Mouse (Mus musculus) adrenal gland, adult 2 months (tissue): Measurements from ENCODE around the gene Polr2c. TPM values are rescaled to one million over a fixed set of nuclear protein-coding genes. Genes with fewer than 3 reads are reported as not detected.
"Not testable (repeated sequence)": the region's sequence is repeated elsewhere in the genome, so short reads cannot be mapped to it uniquely, and the experiment has no call there.

Experiments
- DNase-seq: peaks from one replicate; pipeline ENCODE4 v3.0.0; 2021
- polyA plus RNA-seq: library from polyadenylated mRNA; depleted of rRNA; stranded (reverse); fragments of >200 nt; gene quantifications from 2 replicates; pipeline ENCODE4 v1.2.3, GENCODE M21; 2012
- total RNA-seq, 2 experiments: library from RNA; stranded (reverse); gene quantifications; 2 replicates each; pipeline ENCODE4 v1.2.3; 2021

The Polr2c gene
- total and polyA plus RNA-seq, 3 experiments: 54.5 to 68.0 (median 66.6) TPM

- peak; percentile 90 for DNase-seq
These were observed 18.6 kb upstream of the Polr2c start for GRCm38 (mm10) chr8:94838600-94838999.

DNA sequence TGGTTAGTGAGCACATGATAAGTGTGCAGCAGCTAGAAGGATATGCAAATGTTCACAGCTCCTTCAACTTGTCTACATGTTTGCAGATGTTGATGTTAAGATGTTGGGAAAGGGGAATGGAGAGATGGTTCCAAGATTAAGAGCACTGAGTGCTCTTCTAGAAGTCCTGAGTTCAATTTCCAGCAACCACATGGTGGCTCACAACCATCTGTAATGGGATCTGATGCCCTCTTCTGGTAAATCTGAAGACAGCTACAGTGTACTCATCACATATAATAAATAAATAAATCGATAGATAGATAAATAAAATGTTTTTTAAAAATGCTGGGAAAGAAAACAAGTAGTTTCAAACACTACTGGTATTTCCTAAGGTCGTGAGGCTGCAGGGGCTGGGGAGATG, 16.1 kb upstream of the Polr2c start:
- DNase-seq: no peak

- DNase-seq: no peak
These were observed 7.2 kb upstream of the Polr2c start for GRCm38 (mm10) chr8:94850049-94850448.

GRCm38 (mm10) chr8:94854761-94855160, 2.5 kb upstream of the Polr2c start:
- not testable (repeated sequence) for DNase-seq

- no peak for DNase-seq
These were observed 272 bp upstream of the Polr2c start for GRCm38 (mm10) chr8:94857011-94857345.

- DNase-seq: peak; percentile 62
These were observed 4.2 kb downstream of the Polr2c start for GRCm38 (mm10) chr8:94861352-94861910.

DNA sequence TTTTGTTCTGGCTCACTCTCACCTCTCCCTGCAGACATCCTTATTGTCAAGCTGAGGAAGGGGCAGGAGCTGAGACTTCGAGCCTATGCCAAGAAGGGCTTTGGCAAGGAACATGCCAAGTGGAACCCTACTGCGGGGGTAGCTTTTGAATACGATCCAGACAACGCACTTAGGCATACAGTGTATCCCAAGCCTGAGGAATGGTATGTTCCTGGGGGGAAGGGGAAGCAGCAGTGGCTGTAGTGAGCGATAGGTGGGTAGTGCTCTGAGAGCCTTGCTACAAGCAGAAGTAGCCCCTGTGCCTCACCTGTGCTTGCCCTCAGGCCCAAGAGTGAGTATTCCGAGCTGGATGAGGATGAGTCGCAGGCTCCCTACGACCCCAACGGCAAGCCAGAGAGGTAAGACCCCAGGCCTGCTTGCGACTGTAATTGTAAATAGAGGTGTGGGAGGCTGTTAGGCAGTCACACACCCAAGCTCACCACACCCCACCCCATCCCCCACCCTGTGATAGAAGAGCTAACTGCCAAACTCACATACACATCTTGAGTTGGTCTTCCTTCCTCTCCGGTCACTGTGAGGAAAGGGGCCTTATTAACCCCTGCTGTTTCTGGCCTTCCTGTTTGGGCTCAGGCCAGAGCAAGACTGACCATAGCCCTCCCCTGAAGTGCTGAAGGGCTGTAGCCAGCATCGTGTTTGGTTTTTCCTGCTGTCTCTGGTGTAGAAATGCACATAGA, 5.4 kb downstream of the Polr2c start:
- DNase-seq: no peak

DNA sequence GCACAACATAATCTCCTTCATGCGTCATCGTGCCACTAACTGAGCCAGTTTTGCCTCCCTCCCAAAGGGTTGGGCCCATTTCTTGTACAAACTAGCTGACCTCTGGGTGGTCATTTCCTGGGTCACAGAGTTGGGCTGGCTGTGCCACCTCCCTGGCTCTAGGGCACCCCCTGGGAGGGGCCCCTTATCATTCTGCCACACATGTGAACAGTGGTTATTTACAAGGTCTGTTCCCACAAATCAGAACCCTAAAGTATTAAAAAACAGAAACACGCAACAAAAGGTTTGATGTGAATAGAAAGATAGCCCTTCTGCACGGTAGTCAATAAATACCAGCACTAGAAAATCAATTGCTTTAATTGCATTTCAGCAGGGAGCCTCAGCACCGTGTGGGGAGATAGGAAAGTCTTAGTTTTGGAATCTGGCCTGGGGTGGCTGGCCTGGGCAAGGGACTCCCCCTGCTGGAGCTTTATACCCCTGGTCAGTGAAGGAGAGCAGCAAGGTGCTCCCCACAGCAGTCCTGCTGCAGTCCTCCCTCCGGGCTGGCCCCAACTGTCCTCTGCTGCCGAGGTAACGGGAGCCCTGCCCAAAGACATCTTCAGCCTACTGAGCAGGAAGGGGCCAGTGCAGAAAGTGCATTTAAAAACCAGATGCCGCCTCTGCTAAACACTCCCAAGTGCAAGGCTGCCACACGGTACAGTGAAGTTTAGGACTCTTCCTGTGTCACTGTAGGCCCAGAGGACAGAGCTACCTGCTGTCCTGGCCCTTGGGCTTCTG, 6.8 kb downstream of the Polr2c start:
- no peak for DNase-seq

DNA sequence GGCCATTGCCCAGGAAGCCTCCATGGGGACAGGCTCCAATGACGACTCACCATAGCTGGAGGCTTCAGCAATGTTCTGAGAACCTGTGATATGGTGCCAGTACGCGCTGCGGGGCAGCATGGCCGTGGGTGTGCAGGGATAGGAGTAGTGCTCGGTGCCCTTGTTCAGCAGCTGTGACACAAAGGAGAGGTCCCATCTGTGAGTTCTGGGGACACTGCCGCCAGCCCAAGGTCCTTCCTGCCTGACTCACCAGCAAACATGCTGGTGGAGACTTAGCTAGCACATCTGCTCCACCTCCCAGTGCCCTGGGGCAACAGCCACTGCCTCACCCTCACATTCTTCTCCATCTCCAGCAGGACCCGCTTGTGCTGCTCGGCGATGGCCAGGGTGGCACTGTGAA, 8.0 kb downstream of the Polr2c start:
- peak; percentile 85 for DNase-seq

- DNase-seq: no peak
These were observed 9.7 kb downstream of the Polr2c start for GRCm38 (mm10) chr8:94866921-94867320.

DNA sequence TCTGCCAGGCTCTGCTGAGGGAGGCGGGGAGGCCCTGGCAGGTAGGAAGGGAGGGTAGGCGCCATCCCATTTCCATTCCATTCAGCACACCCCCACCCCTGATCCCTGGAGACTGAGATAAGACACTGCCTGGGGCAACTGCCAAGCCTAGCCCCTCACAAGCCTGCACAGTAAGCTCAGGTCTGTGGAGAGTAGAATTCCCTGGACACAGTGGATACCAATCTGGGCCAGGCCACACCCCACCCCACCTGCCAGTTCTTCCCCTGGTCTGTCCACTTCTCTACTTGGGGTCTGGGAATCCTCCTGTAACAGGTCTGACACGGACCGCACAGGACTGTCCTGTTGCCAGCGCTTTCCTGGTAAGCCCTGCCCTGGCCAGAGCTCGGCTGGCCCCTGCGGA, 11.9 kb downstream of the Polr2c start:
- no peak for DNase-seq

DNA sequence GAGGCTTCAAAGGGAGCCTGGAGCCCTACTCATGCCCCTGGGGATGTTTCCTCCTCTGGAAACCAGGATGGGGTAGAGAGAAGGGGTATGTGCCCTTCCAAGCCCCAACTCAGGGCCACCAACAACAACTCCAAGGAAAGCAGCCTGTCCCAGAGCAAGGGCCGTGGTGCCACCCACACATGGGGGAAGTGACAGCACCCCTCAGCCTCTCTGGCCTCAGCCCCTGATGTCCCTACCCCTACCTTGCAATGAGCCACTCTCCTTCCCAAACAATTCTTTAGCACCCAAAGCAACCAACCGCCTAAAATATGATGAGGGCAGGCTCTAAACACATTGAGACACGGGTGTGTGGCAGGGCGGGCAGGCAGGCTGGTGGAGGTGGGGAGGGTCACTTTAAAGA, 12.8 kb downstream of the Polr2c start:
- no peak for DNase-seq

DNA sequence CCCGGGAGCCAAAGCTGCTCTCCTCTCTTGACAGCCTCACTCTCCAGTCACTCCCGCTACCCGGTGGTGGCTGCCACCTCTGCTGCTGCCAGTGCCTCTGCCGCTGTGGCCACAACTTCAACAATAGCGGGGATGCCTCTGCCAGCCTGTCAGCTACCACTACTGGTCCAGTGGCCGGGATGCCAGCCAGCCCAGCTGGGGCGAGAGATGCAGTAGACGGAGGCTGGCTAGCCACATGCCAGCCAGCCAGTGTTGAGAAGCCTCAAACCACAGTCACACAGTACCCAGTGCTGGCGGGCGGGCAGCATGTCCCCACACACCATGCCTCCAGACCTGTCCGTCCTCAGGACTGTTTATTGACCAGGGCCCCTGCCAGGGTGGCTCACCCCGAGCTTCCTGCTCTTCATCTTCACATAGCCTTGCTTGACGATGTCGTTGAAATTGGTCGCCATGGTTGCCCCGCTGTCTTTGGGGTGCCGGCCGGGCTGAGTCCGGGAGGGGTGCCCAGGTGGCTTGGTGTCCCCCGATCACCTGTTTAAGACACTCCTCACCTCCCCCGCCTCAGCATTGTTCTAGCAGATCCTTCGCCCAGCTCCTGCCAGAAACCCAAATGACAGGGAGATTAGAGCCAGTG, 13.3 kb downstream of the Polr2c start:
- no peak for DNase-seq

DNA sequence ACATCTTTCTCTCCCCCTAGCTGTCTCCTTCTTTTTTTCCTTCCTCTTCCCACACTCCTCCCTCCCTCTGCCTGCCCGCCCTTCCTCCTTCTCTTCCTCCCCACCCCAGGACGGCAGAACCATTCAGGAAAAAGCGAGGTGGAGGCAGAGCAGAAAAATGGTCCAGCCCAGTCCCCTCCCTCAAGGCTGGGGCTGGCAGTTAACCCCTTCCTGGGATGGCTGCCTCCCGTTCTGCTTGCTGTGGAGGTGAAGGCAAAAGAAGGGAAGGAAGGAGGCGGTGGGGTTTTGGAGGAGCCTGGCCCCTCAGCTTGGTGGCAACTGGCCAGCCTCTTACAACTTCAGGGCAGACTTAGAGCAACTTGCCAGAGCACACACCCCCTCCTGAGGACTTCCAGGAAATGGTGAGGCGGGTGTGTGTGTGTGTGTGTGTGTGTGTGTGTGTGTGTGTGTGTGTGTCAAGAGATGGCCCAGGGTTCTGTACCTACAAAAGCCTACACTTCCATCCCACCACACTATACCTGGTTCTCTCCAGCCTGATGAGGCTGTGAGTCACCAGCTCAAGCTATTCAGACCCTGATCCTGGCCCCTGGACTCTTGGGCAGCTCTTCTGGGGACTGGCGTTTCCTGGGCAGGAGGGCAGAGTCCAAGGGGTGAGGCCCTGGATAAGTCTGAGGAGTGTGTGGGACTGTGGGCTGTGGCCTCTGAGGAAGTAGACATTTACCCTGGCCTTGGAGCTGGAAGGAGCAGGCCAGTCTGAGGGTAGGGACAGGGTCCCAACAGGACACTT, 14.1 kb downstream of the Polr2c start:
- peak; percentile 69 for DNase-seq

DNA sequence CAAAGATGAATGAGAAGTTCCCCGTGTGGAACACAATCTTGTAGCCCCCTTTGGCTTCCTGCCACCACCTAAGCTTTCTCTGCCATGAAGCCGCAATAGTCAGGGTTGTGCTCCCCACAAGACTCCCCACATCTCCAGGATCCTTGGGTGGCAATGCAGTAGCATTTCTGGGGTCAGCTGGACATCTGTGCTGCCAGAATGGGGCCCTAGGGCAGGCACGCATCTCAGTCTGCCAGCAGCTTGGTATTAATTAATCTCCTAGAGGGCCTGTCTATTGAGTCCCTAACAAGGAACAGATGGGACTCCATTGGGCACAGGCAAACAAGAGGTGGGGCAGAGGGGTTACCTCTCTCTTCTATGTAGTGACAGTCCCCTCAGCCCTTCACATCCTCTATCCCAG, 14.9 kb downstream of the Polr2c start:
- DNase-seq: no peak

DNA sequence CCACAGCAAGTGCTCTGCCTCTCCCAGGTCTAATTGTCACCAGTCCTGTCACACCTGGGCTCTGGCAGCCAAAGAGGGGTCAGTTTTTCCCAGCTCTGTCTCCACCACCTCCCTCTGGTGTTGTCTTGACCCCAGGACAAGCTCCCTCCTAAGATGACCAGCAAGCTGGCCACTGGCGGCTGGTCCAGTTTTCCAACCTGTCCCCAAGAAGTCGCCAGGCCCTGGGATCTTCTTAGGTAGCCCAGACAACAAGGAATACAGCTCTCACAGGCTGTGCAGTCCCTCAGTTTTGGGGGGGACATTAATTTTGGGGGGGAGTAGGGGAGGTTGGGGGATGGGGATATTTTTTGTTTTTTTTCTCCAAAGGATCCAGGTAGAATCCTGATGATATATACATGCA, 15.3 kb downstream of the Polr2c start:
- no peak for DNase-seq

DNA sequence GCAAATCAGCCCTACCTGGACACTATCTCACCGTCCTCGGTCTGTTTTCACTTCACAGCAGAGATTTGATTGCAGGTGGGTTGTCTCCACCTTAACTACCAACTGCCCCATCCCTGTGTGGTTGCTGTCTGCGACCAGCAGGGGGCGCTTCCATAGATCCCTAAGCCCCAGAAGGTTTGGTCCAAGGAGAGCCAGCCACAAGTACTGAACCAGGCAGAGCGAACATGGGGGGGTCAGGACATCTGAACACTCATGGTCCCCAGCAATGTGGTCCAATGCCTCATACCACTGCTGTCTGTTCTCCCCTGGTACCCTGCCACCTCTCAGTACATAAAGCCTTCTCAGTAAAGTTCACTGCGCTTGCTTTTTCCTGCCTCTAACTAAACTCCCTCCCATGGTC, 17.1 kb downstream of the Polr2c start:
- peak; percentile 76 for DNase-seq

DNA sequence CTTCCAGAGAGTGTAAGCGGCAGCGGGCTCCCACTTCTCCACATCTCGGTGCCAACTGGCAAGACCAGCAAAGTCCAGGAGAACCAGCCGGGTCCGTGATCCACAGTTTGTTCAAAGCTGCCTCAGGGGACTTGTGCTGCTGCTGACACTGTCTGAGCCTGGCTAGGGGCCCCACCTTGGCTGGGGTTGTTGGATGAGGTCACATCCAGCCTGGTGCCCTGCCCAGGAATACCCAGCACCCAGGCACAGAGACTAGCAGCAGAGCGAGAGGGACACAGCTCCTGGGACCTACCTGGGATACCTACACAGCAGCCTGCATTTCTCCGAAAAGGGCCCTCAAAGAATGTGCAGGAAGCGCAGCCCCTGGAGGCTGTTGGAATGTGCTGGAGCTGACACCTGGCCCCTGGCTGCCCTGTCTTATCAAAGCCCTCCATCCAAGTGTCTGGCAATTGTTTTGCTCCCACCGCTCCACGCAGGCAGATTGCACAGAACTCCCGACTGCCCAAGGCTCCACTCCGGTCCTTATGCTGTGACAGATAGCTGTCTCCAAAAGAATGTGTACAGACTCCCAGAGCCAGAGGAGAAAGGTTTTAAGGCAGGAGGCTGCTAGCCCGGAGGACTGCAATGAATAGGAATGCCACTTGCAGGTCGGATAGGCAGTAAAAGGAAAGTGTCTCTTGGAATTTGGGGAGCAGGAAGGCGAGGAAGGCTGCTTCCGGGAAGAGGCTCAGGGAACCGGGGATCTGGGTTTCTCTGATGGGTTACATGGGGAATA, 18.0 kb downstream of the Polr2c start:
- DNase-seq: peak; percentile 43

DNA sequence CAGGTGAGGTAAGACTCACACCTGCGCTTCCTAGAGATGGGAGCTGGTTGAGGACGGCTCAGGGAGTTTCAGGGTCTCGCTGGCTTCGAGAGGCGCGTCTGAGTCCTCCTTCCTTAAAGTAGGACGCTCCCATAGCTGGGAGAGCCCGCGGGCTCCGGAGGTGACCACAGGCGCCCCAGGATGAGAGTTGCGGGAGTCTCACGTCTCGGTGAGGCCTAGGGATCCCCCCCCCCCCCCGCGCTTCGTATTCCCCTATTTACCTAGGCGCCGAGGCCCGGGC, 18.6 kb downstream of the Polr2c start:
- DNase-seq: no peak

DNA sequence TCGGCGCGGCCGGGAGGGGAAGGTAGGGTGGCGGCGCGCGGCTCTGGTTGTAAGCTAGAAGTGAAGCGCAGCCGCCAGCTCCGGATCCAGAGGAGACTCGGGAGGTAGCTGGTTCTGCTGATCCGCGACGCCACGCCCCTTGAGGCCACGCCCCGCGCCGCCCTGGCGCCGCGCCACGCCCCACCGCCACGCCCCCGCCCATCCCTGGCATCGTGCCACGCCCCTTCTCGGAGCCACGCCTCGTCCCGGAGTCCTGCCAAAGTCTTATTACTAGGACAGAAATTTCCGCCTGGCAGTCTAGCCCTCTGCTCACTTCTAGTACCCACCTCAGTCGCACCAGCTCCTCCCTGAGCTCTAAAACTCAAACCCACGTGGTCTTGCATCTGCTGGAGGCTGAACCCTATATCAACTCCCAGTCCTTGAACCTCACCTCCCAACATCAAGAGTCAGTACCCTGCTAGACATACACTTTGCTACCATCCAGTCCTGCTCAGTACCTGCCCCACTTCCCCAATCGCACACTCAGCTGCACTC, 19.0 kb downstream of the Polr2c start, which contains the start of gene Dok4:
TSS of gene Dok4 (minus strand) at position 134 of the 534 bp plus-strand sequence.
- DNase-seq: peak; percentile 96

- no peak for DNase-seq
These were observed 19.6 kb downstream of the Polr2c start for GRCm38 (mm10) chr8:94876820-94877219.
